Mouse (Mus musculus) kidney, adult 18-20 months (tissue): ENCODE measurements at regions not wholly inside any gene's neighbourhood (a gene's known extent, or its start where the extent isn't known, plus 50 kb on each side); places are given as distances from the start of the nearest gene placed in this dataset.

ENCODE experiments used
- DNase-seq: peaks from one replicate; pipeline ENCODE4 v3.0.0; 2021

GRCm38 (mm10) chr1:45575131-45575530 is 72.0 kb upstream of the Col5a2 start:
- DNase-seq = no peak

GRCm38 (mm10) chr1:45580466-45580865 is 77.4 kb upstream of the Col5a2 start:
- no peak for DNase-seq

GRCm38 (mm10) chr1:45587351-45588025 is 84.4 kb upstream of the Col5a2 start:
- no peak for DNase-seq

GRCm38 (mm10) chr1:45597316-45597715 is 94.2 kb upstream of the Col5a2 start:
- DNase-seq = no peak

GRCm38 (mm10) chr1:45599421-45599820 is 96.3 kb upstream of the Col5a2 start:
- DNase-seq = no peak

GRCm38 (mm10) chr1:45600011-45600410 is 96.9 kb upstream of the Col5a2 start:
- no peak for DNase-seq

- DNase-seq = no peak
These were observed 102.5 kb upstream of the Col5a2 start for GRCm38 (mm10) chr1:45605571-45605970.

- DNase-seq = no peak
These were observed 105.2 kb upstream of the Col5a2 start for GRCm38 (mm10) chr1:45608316-45608715.

- DNase-seq = no peak
These were observed 115.9 kb upstream of the Col5a2 start for GRCm38 (mm10) chr1:45619008-45619407.

GRCm38 (mm10) chr1:45625921-45626320 is 122.8 kb upstream of the Col5a2 start:
- DNase-seq = no peak

GRCm38 (mm10) chr1:45626733-45627132 is 123.7 kb upstream of the Col5a2 start:
- DNase-seq = no peak

- DNase-seq = peak; percentile 14
These were observed 124.8 kb upstream of the Col5a2 start for GRCm38 (mm10) chr1:45627840-45628239.

- no peak for DNase-seq
These were observed 144.2 kb upstream of the Col5a2 start for GRCm38 (mm10) chr1:45647301-45647700.

- no peak for DNase-seq
These were observed 141.7 kb upstream of the Wdr75 start for GRCm38 (mm10) chr1:45653248-45653647.

GRCm38 (mm10) chr1:45663882-45664520 is 131.0 kb upstream of the Wdr75 start:
- no peak for DNase-seq

GRCm38 (mm10) chr1:45672443-45673156 is 122.4 kb upstream of the Wdr75 start:
- peak; percentile 39 for DNase-seq

- no peak for DNase-seq
These were observed 119.1 kb upstream of the Wdr75 start for GRCm38 (mm10) chr1:45675771-45676439.

- no peak for DNase-seq
These were observed 114.8 kb upstream of the Wdr75 start for GRCm38 (mm10) chr1:45679964-45680709.

GRCm38 (mm10) chr1:45700893-45701292 is 94.1 kb upstream of the Wdr75 start:
- DNase-seq = no peak

GRCm38 (mm10) chr1:45701516-45701915 is 93.5 kb upstream of the Wdr75 start:
- no peak for DNase-seq

GRCm38 (mm10) chr1:45723369-45723768 is 71.6 kb upstream of the Wdr75 start:
- no peak for DNase-seq

GRCm38 (mm10) chr1:45732958-45733357 is 62.0 kb upstream of the Wdr75 start:
- no peak for DNase-seq

GRCm38 (mm10) chr1:45745136-45745535 is 49.8 kb upstream of the Wdr75 start:
- DNase-seq = no peak
